Mouse (Mus musculus): ENCODE data around the gene March8. TPM values are rescaled to one million over a fixed set of nuclear protein-coding genes. Genes with fewer than 3 reads are reported as not detected.

March8 gene
- 59.2 and 68.2 TPM in 2 replicates for polyA plus RNA-seq (2012; rRNA removed)

DNA sequence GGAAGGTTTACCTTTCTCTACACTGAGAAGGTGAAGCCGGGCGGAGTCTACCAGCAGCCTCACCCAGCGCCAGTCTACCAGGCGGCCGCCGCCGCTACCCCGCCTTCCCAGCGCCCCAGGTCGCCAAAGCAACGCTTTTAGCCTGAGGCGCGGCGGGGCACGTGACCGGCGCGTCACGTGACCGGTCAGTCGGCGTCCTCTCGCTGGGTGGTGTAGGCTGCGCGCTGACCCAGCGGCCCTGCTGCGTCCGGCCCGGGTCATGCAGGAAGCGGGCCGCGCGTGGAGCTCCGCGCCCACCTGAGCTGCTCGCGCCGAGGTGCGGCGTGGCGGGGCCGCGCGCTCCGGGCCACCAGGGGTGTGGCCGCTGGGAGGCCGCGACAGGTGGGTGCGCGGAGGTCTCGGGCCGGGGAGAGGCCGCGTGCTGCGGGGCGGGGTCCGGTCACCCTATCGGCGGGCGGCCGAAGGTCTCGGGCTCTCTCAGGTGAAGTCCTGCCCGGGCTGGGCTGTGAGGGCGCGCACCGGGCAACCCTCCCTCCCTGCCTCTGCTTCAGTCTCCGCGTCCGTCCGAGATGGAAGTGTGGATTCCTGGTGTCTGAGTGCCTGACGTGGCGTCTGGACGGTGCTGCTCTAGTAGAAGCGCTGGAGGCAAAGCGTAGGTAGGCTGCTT lies at the start of gene March8:
March8 (plus strand) TSS at position 190 of the 667 bp plus-strand sequence.

Other genes with a start within 250 kb of the March8 start
- gene Tmcc1, start 144.5 kb upstream of the March8 start, polyA plus RNA-seq (2012; rRNA removed), result 27.2 and 30.6 TPM in 2 replicates
- 93.9 and 97.1 TPM in 2 replicates for gene Washc2, start 130.0 kb upstream of the March8 start, polyA plus RNA-seq (2012; rRNA removed)
- 6.0 and 8.1 TPM in 2 replicates for gene Zfand4, start 73.8 kb upstream of the March8 start, polyA plus RNA-seq (2012; rRNA removed)
- gene Alox5, start 123.2 kb downstream of the March8 start, polyA plus RNA-seq (2012; rRNA removed), result 0.59 and 0.62 TPM in 2 replicates
- gene Olfr211, start 151.1 kb downstream of the March8 start, polyA plus RNA-seq (2012; rRNA removed), result not detected in 2 replicates
- gene Olfr212, start 168.5 kb downstream of the March8 start, polyA plus RNA-seq (2012; rRNA removed), result not detected in 2 replicates
- gene Olfr213, start 200.4 kb downstream of the March8 start, polyA plus RNA-seq (2012; rRNA removed), result not detected in 2 replicates
- gene Gm5580, start 213.1 kb downstream of the March8 start, polyA plus RNA-seq (2012; rRNA removed), result 0.09 and 0.31 TPM in 2 replicates
- gene Olfr214, start 216.2 kb downstream of the March8 start, polyA plus RNA-seq (2012; rRNA removed), result not detected in 2 replicates
- gene Olfr215, start 246.2 kb downstream of the March8 start, polyA plus RNA-seq (2012; rRNA removed), result not detected in 2 replicates